Mouse (Mus musculus): ENCODE measurements around the gene Metap1.

Gene Metap1

DNA sequence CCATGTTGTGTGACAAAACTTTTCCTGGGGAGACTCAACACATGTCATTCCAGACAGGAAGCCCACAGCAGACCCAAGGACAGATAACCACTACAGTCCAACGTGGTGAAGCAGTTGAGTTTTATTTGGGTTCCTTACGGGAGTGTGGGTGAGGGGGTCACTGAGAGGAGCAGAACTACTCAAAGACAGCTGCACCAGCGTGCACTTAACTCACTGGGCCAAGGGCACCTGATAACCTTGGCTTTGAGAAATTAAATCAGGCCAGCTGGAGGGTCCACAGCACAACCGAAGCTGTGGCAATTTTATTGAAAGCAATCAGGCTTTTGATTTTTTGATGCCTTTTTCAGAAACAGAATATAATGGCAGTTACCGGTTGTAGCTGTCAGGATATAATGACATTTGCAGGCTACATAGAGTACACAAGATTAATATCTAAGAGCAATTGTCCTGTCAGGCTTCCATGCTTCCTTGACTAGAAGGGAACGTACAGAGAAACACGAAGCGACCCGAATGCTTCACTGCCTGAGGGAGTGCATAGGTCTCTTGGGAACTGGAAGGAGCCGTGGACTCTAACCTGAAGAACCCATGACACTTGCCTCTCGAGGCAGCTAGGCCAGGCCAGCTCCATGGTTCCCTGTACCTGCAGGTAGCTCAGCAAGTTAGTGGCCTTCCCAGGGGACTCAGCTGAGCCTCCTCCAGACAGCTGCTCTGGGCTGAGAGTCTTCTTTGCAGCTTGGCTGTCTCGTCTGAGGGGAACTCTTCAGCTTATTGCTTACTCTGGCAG lies 41.0 kb downstream of the Metap1 start:
- DNase-seq, result peak in 1 of 2 experiments; percentile 50

- no peak for DNase-seq
Measured at GRCm38 (mm10) chr3:138443465-138443771, 45.9 kb downstream of the Metap1 start.

DNA sequence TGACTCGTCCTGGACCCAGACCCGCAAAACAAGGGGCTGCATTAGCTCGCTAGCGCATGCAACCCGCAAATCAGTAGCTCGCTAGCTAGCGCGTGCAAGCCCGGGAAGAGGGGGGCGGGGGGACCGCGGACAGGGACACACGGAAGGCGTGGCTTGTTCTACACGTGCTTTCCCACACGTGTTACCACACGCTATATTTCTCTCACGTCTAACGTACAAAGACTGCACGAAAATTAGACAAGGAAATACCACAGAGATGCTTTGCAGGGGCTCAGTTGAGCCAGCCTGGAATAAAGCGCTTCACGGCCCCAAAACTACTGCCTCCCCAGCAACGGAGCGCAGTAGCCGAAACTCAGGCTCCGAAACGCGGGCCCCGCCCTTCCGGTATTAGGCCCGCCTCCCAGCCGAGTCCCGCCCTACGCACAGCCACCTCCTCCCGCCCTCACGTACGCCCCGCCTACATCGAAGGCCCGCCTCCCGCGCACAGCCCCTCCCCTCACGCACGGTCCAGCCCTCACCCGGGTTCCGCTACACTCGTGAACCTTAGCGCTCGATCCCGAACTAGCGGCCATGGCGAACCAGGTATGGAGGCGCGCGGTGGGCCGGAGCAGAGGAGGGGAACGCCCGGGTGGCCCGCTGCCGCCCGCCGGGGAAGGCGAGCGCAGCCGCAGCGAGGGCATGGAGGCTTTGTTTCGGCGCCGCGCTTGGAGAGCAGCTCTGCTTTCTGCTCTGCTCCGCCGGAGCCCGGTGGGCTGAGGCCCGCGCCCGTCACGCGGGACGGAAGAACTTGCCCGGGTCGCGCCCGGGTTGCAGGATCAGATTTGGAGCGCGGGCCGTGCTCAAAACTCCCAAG lies 46.5 kb downstream of the Metap1 start, which contains the start of gene Adh5:
Gene Adh5 (plus strand): TSS at position 482 of the 853 bp plus-strand sequence.
- peak; percentile 93 to 95 for DNase-seq

- DNase-seq, result no peak
Measured at GRCm38 (mm10) chr3:138442203-138442602, 47.1 kb downstream of the Metap1 start.

DNA sequence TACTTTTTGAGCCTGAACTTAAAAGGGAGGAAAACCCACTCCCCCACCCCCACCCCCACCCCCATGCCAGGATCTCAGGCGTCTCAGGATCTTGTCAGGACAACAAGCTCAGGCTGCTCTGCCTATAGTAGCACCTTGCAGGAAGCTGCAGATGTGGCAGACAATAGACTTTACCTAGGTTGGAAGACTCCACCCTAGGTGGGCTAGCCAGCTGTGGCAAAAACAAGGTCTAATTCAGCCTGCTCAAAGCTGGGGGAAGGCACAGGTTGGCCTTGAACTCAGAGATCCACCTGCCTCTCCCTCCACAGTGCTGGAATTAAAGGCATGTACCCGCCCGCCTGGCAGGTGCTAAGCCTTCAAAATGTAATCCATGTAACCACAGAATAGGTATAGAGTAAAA lies 50.6 kb downstream of the Metap1 start:
- DNase-seq, result no peak

GRCm38 (mm10) chr3:138431835-138432234 lies 57.5 kb downstream of the Metap1 start:
- DNase-seq, result no peak

DNA sequence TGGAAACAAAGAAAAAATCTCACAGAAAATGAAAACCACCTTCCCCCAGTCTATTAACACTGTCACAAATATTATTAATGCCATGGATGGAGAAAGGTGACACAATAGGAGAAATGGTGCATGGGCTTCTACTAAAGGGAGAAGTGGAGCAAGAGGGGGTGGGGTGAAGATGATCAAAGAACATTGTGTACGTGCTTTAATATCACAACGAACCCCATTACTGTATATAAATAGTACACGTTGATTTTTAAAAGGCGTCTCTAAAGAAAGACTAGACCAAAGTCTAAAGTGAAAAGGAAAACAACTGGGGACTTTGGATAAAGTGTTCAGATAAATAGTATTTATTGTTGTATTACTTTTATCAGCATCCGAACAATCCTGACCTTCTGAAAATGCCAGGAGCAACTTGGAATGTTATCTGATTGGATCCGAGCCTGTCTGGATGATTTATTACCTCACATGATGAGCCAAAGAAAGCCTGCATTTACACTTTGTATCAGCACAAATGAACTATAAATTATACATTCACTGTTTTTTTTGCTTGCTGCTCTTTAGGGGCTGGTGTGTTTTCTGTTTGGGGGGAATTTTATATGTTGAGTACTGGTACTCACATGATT lies 58.8 kb downstream of the Metap1 start:
- DNase-seq, result no peak

- DNase-seq, result no peak
Measured at GRCm38 (mm10) chr3:138424247-138424646, 65.1 kb downstream of the Metap1 start.

- no peak for DNase-seq
Measured at GRCm38 (mm10) chr3:138423664-138424063, 65.7 kb downstream of the Metap1 start.

- no peak for DNase-seq
Measured at GRCm38 (mm10) chr3:138420385-138420784, 68.9 kb downstream of the Metap1 start.

- no peak for DNase-seq
Measured at GRCm38 (mm10) chr3:138419369-138419768, 69.9 kb downstream of the Metap1 start.

- peak; percentile 20 to 42 for DNase-seq
Measured at GRCm38 (mm10) chr3:138415121-138415690, 74.1 kb downstream of the Metap1 start, which contains the start of gene Adh4. Adh4 (plus strand) TSS chr3:138415466.

DNA sequence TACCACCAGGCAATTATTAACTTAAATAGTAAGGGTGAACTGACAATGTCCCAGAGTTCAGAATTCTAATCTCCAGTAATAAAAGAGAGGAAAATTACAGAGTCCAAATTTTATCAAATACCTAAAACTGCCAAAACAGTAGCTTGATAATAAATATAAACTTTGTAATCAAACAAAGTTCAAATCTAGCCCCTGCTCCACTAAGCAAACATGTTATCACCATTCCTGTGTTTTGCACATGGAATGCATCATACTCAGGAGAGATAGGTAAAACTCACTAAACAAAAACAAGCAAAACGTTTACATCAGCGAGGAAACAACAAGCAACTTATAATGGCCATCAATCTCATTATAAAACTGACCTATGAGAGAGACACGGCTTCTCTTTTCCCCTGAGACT lies 79.1 kb downstream of the Metap1 start:
- no peak for DNase-seq

DNA sequence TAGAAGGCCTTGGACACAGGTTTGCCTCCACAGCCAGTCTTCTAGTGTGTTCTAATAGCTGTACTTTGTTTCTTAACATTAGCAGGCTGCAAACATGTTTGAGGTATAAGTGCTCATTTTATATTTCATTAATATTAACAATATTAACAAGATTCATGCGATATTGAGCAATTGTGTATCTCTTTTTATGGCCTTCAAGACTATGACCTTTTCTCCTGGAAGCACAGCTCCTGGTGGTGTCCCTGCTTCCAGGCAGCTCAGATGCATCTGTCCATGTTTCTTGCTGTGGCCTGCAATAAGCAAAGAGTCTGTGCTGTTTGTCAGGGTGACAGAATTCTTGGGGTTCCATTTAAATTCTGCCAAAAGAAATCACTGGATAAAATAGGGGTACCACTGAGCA lies 79.7 kb downstream of the Metap1 start:
- no peak for DNase-seq
